ENCODE assay signal across 9 mouse cellular contexts in the genomic region with DNA sequence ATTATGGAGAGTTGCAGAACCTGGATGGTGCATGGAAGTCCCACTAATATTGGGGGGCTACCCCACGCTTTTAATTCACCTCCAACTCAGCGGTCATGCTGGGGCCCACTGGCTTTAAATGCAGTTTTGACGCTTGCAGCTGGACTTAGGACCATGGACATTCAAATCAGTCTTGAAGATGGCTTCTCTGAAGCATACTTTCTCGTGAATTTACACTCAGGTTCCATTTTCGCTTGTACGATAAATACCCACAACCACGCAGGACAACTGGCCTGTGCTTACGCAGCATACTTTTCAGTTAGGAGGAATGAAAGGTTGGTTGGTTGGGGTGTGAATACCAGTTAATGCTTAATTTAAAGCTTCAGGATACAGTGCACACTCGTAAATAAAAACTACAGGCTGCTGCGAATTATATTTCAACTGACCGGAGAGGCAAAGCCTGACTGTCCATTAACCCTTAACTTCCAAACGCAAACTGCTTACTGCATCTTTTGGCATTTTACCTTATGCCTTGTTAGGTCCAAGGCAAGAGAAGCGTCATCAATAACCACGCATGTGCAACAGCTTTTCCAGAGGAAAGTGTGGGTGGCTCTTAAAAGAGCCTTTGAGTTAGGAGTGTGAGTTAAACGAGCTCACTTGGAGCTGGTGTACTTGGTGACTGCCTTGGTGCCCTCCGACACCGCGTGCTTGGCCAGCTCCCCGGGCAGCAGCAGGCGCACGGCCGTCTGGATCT. TPM values are rescaled to one million over a fixed set of nuclear protein-coding genes. Genes with fewer than 3 reads are reported as not detected.
DNase-seq lines count a peak whose midpoint lies in the region; ATAC-seq and TF ChIP-seq lines count a peak whose summit lies in the region.
"Had no signal": no experiment of that assay in that cellular context is flagged by ENCODE, and none has a peak within 500 bp of the region (broad histone marks: within the 10 kb centered on the region; RNA-seq: fewer than 3 reads in every experiment).

No protein-coding gene starts in this region.

- no peaks in the 10 kb centered on the region; the same call in 1 of the 2 replicates for H3K79me2 ChIP-seq in MEL (ENCODE audit: control insufficient read depth, insufficient read depth, low read length, poor library complexity)

- 1% methylated on average over 21 of the region's 22 CpGs for WGBS in embryonic facial prominence, embryonic 11.5 days
- under 1% methylated on average over 20 of the region's 22 CpGs for WGBS in hindbrain, postnatal 0 days
- WGBS in midbrain, embryonic 13.5 days: under 1% methylated on average over 22 of the region's 22 CpGs

- H3K27ac ChIP-seq in MEL (ENCODE audit: control insufficient read depth, low read depth, low read length): peak overlapping the region; percentile 91
- peak overlapping the region; percentile 86 for H3K27ac ChIP-seq in embryonic facial prominence, embryonic 11.5 days (replicated peaks; ENCODE audit: low read depth, low read length)
- H3K27ac ChIP-seq in hindbrain, postnatal 0 days: peak overlapping the region; percentile 79
- peak overlapping the region; percentile 96 for H3K27ac ChIP-seq in midbrain, embryonic 13.5 days

- TF ChIP-seq EP300 in MEL (IDR thresholded peaks at IDR 0.05; ENCODE audit: low read depth in 1 of 2, low read length in 2 of 2): no peak

- no peaks in the 10 kb centered on the region for H3K27me3 ChIP-seq in MEL (ENCODE audit: control insufficient read depth in 1 of 2, insufficient read depth in 2 of 2, low read length in 2 of 2)
- H3K27me3 ChIP-seq in embryonic facial prominence, embryonic 11.5 days (ENCODE audit: control insufficient read depth, insufficient read depth, low read length): no peaks in the 10 kb centered on the region
- no peaks in the 10 kb centered on the region for H3K27me3 ChIP-seq in hindbrain, postnatal 0 days (ENCODE audit: insufficient read depth, low read length)
- no peaks in the 10 kb centered on the region for H3K27me3 ChIP-seq in midbrain, embryonic 13.5 days

- H3K4me3 ChIP-seq in MEL (ENCODE audit: control insufficient read depth in 1 of 2, insufficient read depth in 1 of 2, low read depth in 2 of 2, low read length in 2 of 2): peak overlapping the region; percentile 17 to 30
- H3K4me3 ChIP-seq in embryonic facial prominence, embryonic 11.5 days (ENCODE audit: low read depth, low read length): peak overlapping the region; percentile 50
- H3K4me3 ChIP-seq in hindbrain, postnatal 0 days (ENCODE audit: low read length): peak overlapping the region; percentile 38
- H3K4me3 ChIP-seq in midbrain, embryonic 13.5 days (replicated peaks): peak overlapping the region; percentile 49

- H3K36me3 ChIP-seq in MEL (ENCODE audit: control insufficient read depth in 1 of 2, insufficient read depth in 2 of 2, low read length in 2 of 2): peaks cover 0 to 18% of the 10 kb centered on the region in 2 experiments; a peak in 2 of 4 replicates
- no peaks in the 10 kb centered on the region for H3K36me3 ChIP-seq in embryonic facial prominence, embryonic 11.5 days (replicated peaks; ENCODE audit: control insufficient read depth, insufficient read depth, low read depth, low read length)
- H3K36me3 ChIP-seq in hindbrain, postnatal 0 days (ENCODE audit: insufficient read depth, low read length): no peaks in the 10 kb centered on the region
- H3K36me3 ChIP-seq in midbrain, embryonic 13.5 days: no peaks in the 10 kb centered on the region

- ATAC-seq in embryonic facial prominence, embryonic 11.5 days (replicated peaks; ENCODE audit: insufficient number of reproducible peaks, low FRiP score, low TSS enrichment, low read depth): no peak
- no peak for ATAC-seq in hindbrain, postnatal 0 days
- ATAC-seq in midbrain, embryonic 13.5 days: peak; percentile 2; the same call in 1 of the 2 replicates

- peak; percentile 90 to 96; a peak in 3 of 4 replicates for TF ChIP-seq POLR2A in MEL (IDR thresholded peaks at IDR 0.05; ENCODE audit: control insufficient read depth in 1 of 2, insufficient read depth in 1 of 2, low read depth in 1 of 2, low read length in 2 of 2, poor library complexity in 1 of 2)

- DNase-seq in layer of hippocampus, adult 9-11 months: peak; percentile 8
- no peak for DNase-seq in layer of hippocampus, postnatal 36 days
- DNase-seq in MEL (ENCODE audit: low read depth, low spot score): peak; percentile 87
- peak; percentile 58 for DNase-seq in embryonic facial prominence, embryonic 11.5 days (ENCODE audit: low spot score)
- DNase-seq in hindbrain, postnatal 0 days (ENCODE audit: low spot score): peak; percentile 19
- no peak for DNase-seq in urinary bladder, adult 18-20 months (ENCODE audit: low spot score in 2 of 2)
- no peak for DNase-seq in left cerebral cortex, adult 18-20 months (ENCODE audit: low spot score in 2 of 2)

- peaks cover 0 to 7% of the 10 kb centered on the region in 2 experiments; a peak in 1 of 4 replicates for H3K4me1 ChIP-seq in MEL (ENCODE audit: control insufficient read depth in 1 of 2, insufficient read depth in 2 of 2, low read length in 2 of 2)
- no peaks in the 10 kb centered on the region for H3K4me1 ChIP-seq in embryonic facial prominence, embryonic 11.5 days (ENCODE audit: control insufficient read depth, insufficient read depth, low read length)
- H3K4me1 ChIP-seq in hindbrain, postnatal 0 days (ENCODE audit: insufficient read depth, low read length): peaks cover 7% of the 10 kb centered on the region; the same call in 1 of the 2 replicates
- H3K4me1 ChIP-seq in midbrain, embryonic 13.5 days (replicated peaks): peaks cover 38% of the 10 kb centered on the region

- H3K4me2 ChIP-seq in embryonic facial prominence, embryonic 11.5 days (ENCODE audit: low read depth, low read length): peak overlapping the region; percentile 70
- peak overlapping the region; percentile 72 for H3K4me2 ChIP-seq in hindbrain, postnatal 0 days (ENCODE audit: low read depth, low read length)
- peak overlapping the region; percentile 77 for H3K4me2 ChIP-seq in midbrain, embryonic 13.5 days (replicated peaks)

- no peaks in the 10 kb centered on the region for H3K9me3 ChIP-seq in MEL (replicated peaks; ENCODE audit: insufficient read depth, low read length)
- no peaks in the 10 kb centered on the region for H3K9me3 ChIP-seq in embryonic facial prominence, embryonic 11.5 days (replicated peaks; ENCODE audit: control insufficient read depth, low read length)
- H3K9me3 ChIP-seq in hindbrain, postnatal 0 days (ENCODE audit: low read length): no peaks in the 10 kb centered on the region
- no peaks in the 10 kb centered on the region for H3K9me3 ChIP-seq in midbrain, embryonic 13.5 days

- no peak for TF ChIP-seq RAD21 in MEL (IDR thresholded peaks at IDR 0.05; ENCODE audit: low read depth, low read length)

- peak overlapping the region; percentile 43 for H3K9ac ChIP-seq in MEL (ENCODE audit: control insufficient read depth, low read depth, low read length, poor library complexity, severe bottlenecking)
- H3K9ac ChIP-seq in embryonic facial prominence, embryonic 11.5 days (replicated peaks; ENCODE audit: low read length): peak overlapping the region; percentile 73
- peak overlapping the region; percentile 37; the same call in 1 of the 2 replicates for H3K9ac ChIP-seq in hindbrain, postnatal 0 days (replicated peaks; ENCODE audit: low read length)
- peak overlapping the region; percentile 65 for H3K9ac ChIP-seq in midbrain, embryonic 13.5 days (replicated peaks)

- TF ChIP-seq CTCF in MEL (IDR thresholded peaks at IDR 0.05 in 2 of 3, conservative IDR thresholded peaks at IDR 0.05 in 1 of 3; ENCODE audit: control insufficient read depth in 1 of 3, insufficient read depth in 1 of 3, low read depth in 2 of 3, low read length in 3 of 3, poor library complexity in 1 of 3, severe bottlenecking in 1 of 3): no peak
- no peak for TF ChIP-seq CTCF in hindbrain, postnatal 0 days (IDR thresholded peaks at IDR 0.05; ENCODE audit: low read depth)

RNA-seq across cellular contexts. Expression of a gene that starts 0.6 kb away (rescaled TPM):
- total RNA-seq in layer of hippocampus, postnatal 36 days (2021): 10 to 100 TPM; 20.4 to 37.0 TPM
- total RNA-seq in MEL (2012; rRNA removed): 2,215 and 3,073 TPM in 2 replicates
- polyA plus RNA-seq in MEL (2012; ENCODE audit: insufficient read depth in 1 of 2, insufficient read length in 2 of 2, low read depth in 1 of 2, low replicate concordance in 2 of 2, missing spikeins in 1 of 2): 1 to 10 TPM in 1 of 2 experiments, not detected in 1; 6.7 TPM
- 4.6 TPM in 2 replicates for polyA plus RNA-seq in embryonic facial prominence, embryonic 11.5 days (2014; fragmentation: Nextera tagmentation; extraction: Ambion mirVana)
- 541 and 615 TPM in 2 replicates for total RNA-seq in hindbrain, postnatal 0 days (2014; rRNA removed)
- 1.2 TPM in 1 of 2 replicates, not detected in the other for polyA plus RNA-seq in hindbrain, postnatal 0 days (2015; fragmentation: Nextera tagmentation; extraction: Ambion mirVana)
- polyA plus RNA-seq in midbrain, embryonic 13.5 days (2015; fragmentation: Nextera tagmentation; extraction: Ambion mirVana): 1.8 TPM in 1 of 2 replicates, not detected in the other
- total RNA-seq in left cerebral cortex, adult 18-20 months (2021): 10 to 100 TPM; 20.0 to 20.4 TPM

RNA-seq across cellular contexts. Expression of a gene that starts 0.9 kb away (rescaled TPM):
- 10 to 100 TPM; 37.8 to 44.6 TPM for total RNA-seq in layer of hippocampus, postnatal 36 days (2021)
- 1,435 and 1,802 TPM in 2 replicates for total RNA-seq in MEL (2012; rRNA removed)
- polyA plus RNA-seq in MEL (2012; ENCODE audit: insufficient read depth in 1 of 2, insufficient read length in 2 of 2, low read depth in 1 of 2, low replicate concordance in 2 of 2, missing spikeins in 1 of 2): 1 to 10 TPM in 1 of 2 experiments, not detected in 1; 8.2 TPM
- polyA plus RNA-seq in embryonic facial prominence, embryonic 11.5 days (2014; fragmentation: Nextera tagmentation; extraction: Ambion mirVana): 26.6 and 30.4 TPM in 2 replicates
- total RNA-seq in hindbrain, postnatal 0 days (2014; rRNA removed): 934 and 1,282 TPM in 2 replicates
- 4.5 and 5.8 TPM in 2 replicates for polyA plus RNA-seq in hindbrain, postnatal 0 days (2015; fragmentation: Nextera tagmentation; extraction: Ambion mirVana)
- 12.9 and 37.4 TPM in 2 replicates for polyA plus RNA-seq in midbrain, embryonic 13.5 days (2015; fragmentation: Nextera tagmentation; extraction: Ambion mirVana)
- 10 to 100 TPM; 20.3 to 34.8 TPM for total RNA-seq in left cerebral cortex, adult 18-20 months (2021)

RNA-seq across cellular contexts. Expression of a gene that starts 2.2 kb away (rescaled TPM):
- 10 to 100 TPM; 57.9 to 69.3 TPM for total RNA-seq in layer of hippocampus, postnatal 36 days (2021)
- 3,336 and 3,710 TPM in 2 replicates for total RNA-seq in MEL (2012; rRNA removed)
- 10 to 100 TPM in 1 of 2 experiments, not detected in 1; 18.4 TPM for polyA plus RNA-seq in MEL (2012; ENCODE audit: insufficient read depth in 1 of 2, insufficient read length in 2 of 2, low read depth in 1 of 2, low replicate concordance in 2 of 2, missing spikeins in 1 of 2)
- 9.7 and 14.7 TPM in 2 replicates for polyA plus RNA-seq in embryonic facial prominence, embryonic 11.5 days (2014; fragmentation: Nextera tagmentation; extraction: Ambion mirVana)
- total RNA-seq in hindbrain, postnatal 0 days (2014; rRNA removed): 1,004 and 1,140 TPM in 2 replicates
- 1.9 and 6.2 TPM in 2 replicates for polyA plus RNA-seq in hindbrain, postnatal 0 days (2015; fragmentation: Nextera tagmentation; extraction: Ambion mirVana)
- 10.8 and 11.5 TPM in 2 replicates for polyA plus RNA-seq in midbrain, embryonic 13.5 days (2015; fragmentation: Nextera tagmentation; extraction: Ambion mirVana)
- total RNA-seq in left cerebral cortex, adult 18-20 months (2021): 10 to 100 TPM; 57.9 to 62.6 TPM

RNA-seq across cellular contexts. Expression of a gene that starts 6.5 kb away (rescaled TPM):
- 1 to 10 TPM; 4.3 to 6.2 TPM for total RNA-seq in layer of hippocampus, postnatal 36 days (2021)
- 1,196 and 2,041 TPM in 2 replicates for total RNA-seq in MEL (2012; rRNA removed)
- polyA plus RNA-seq in MEL (2012; ENCODE audit: insufficient read depth in 1 of 2, insufficient read length in 2 of 2, low read depth in 1 of 2, low replicate concordance in 2 of 2, missing spikeins in 1 of 2): 1 to 10 TPM in 1 of 2 experiments, not detected in 1; 1.7 TPM
- 6.3 and 6.4 TPM in 2 replicates for polyA plus RNA-seq in embryonic facial prominence, embryonic 11.5 days (2014; fragmentation: Nextera tagmentation; extraction: Ambion mirVana)
- total RNA-seq in hindbrain, postnatal 0 days (2014; rRNA removed): 1,597 and 1,943 TPM in 2 replicates
- 1.3 and 1.7 TPM in 2 replicates for polyA plus RNA-seq in hindbrain, postnatal 0 days (2015; fragmentation: Nextera tagmentation; extraction: Ambion mirVana)
- 3.7 and 4.2 TPM in 2 replicates for polyA plus RNA-seq in midbrain, embryonic 13.5 days (2015; fragmentation: Nextera tagmentation; extraction: Ambion mirVana)
- total RNA-seq in left cerebral cortex, adult 18-20 months (2021): 1 to 10 TPM; 2.7 to 2.9 TPM

RNA-seq across cellular contexts. Expression of a gene that starts 17.4 kb away (rescaled TPM):
- total RNA-seq in layer of hippocampus, postnatal 36 days (2021): not detected
- not detected in 2 replicates for total RNA-seq in MEL (2012; rRNA removed)
- polyA plus RNA-seq in MEL (2012; ENCODE audit: insufficient read depth in 1 of 2, insufficient read length in 2 of 2, low read depth in 1 of 2, low replicate concordance in 2 of 2, missing spikeins in 1 of 2): not detected
- not detected in 2 replicates for polyA plus RNA-seq in embryonic facial prominence, embryonic 11.5 days (2014; fragmentation: Nextera tagmentation; extraction: Ambion mirVana)
- not detected in 2 replicates for total RNA-seq in hindbrain, postnatal 0 days (2014; rRNA removed)
- polyA plus RNA-seq in hindbrain, postnatal 0 days (2015; fragmentation: Nextera tagmentation; extraction: Ambion mirVana): not detected in 2 replicates
- not detected in 2 replicates for polyA plus RNA-seq in midbrain, embryonic 13.5 days (2015; fragmentation: Nextera tagmentation; extraction: Ambion mirVana)
- total RNA-seq in left cerebral cortex, adult 18-20 months (2021): not detected
- polyA plus RNA-seq: large intestine, adult 2 months had no signal

Comparison
In these comparisons a context has a peak if more than half of its experiments do, and no peak if none do; other contexts are left out.
1. DNase-seq: peak in layer of hippocampus, adult 9-11 months (single experiment), MEL (single experiment), embryonic facial prominence, embryonic 11.5 days (single experiment) and hindbrain, postnatal 0 days (single experiment); none in layer of hippocampus, postnatal 36 days (0 of 2), urinary bladder, adult 18-20 months (0 of 2) and left cerebral cortex, adult 18-20 months (0 of 2).
2. RNA of a gene that starts 0.6 kb away (total RNA-seq): 2,215 to 3,073 TPM in MEL and 541 to 615 TPM in hindbrain, postnatal 0 days; 20.4 to 37.0 TPM in layer of hippocampus, postnatal 36 days and 20.0 to 20.4 TPM in left cerebral cortex, adult 18-20 months; every median in the first group is over 10 times any median in the second.
3. RNA of a gene that starts 0.9 kb away (total RNA-seq): 1,435 to 1,802 TPM in MEL and 934 to 1,282 TPM in hindbrain, postnatal 0 days; 37.8 to 44.6 TPM in layer of hippocampus, postnatal 36 days and 20.3 to 34.8 TPM in left cerebral cortex, adult 18-20 months; every median in the first group is over 10 times any median in the second.
4. RNA of a gene that starts 2.2 kb away (total RNA-seq): 3,336 to 3,710 TPM in MEL and 1,004 to 1,140 TPM in hindbrain, postnatal 0 days; 57.9 to 69.3 TPM in layer of hippocampus, postnatal 36 days and 57.9 to 62.6 TPM in left cerebral cortex, adult 18-20 months; every median in the first group is over 10 times any median in the second.
5. Peak in every context shown above with its lines, with median percentiles within 50 percentile points of each other: H3K27ac ChIP-seq, H3K4me3 ChIP-seq, H3K9ac ChIP-seq and H3K4me2 ChIP-seq.